Mouse (Mus musculus) left cerebral cortex, postnatal 10 days (tissue): ENCODE results near the gene Gm20388. TPM values are rescaled to one million over a fixed set of nuclear protein-coding genes. Genes with fewer than 3 reads are reported as not detected.

Experiments
- DNase-seq, 2 experiments: peaks; one replicate each; pipeline ENCODE4 v3.0.0; 2021 to 2022; ENCODE audit warnings: low spot score in 2 of 2, mixed read lengths in 1 of 2; ENCODE audit errors: extremely low spot score in 1 of 2
- intact Hi-C: fragments of 180-260 bp; cut with DNase I; formaldehyde crosslinking; loops from one replicate; pipeline ENCODE4 v1.15.1; 2025
- total RNA-seq, 2 experiments: library from RNA; stranded (reverse); gene quantifications; 2 replicates each; pipeline ENCODE4 v1.2.3; 2021

Gene Gm20388
- total RNA-seq, 2 experiments from 2014 or later: 4.4 to 9.0 TPM

- intact Hi-C loops: no loop called here
Observed at GRCm38 (mm10) chr8:120507290-120507689, 596.6 kb downstream of the Gm20388 start.

DNA sequence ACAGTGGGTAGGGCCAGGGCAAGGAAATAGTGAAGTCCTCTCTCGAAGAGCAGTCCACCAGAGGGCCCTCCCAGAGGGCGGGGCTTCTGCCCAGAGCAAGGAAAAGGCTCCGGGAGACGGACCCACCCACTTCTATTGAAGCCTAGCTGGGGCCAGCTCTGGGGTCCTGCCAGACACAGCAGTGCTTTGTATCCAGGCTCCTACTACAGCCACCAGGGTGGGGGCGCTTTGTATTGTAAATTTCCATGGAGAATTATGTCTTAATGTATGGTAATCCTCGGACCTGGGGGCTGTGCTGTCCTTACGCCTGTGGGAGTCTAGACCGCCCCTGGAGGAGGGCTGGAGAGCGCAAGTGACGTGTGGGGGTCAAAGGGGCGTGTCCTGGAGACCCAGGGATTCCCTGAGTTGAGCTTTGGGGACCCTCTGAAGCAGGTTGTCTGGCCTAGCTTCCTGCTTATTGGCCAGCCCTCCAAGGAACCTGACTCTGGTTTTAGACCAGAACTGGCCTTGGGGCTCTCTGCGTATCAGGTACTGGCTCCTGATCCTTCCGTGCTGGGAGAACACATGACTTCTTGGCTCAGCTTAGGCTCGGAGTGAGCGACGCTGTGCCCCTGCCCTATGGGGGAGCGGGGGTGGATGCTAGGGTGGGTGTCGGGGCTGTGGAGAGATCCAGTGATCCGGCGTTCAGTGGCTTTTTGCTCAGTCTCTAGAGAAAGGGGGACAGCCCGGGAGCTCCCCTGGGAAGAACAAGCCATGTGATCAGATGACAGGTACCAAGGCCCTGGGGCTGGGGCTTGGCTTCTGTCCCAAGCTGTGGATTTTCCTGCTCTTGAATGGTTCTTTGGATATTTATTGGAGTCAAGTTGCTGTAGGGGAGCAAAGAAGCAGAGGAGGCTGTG lies 598.7 kb downstream of the Gm20388 start:
- intact Hi-C loops: no loop called here
- peak in 1 of 2 experiments; percentile 72 for DNase-seq

More at GRCm38 (mm10) chr8:120507290-120507689, 596.6 kb downstream of the Gm20388 start:
- DNase-seq: no peak

GRCm38 (mm10) chr8:120510035-120510416 lies 599.4 kb downstream of the Gm20388 start:
- intact Hi-C loops: no loop called here
- no peak for DNase-seq

DNA sequence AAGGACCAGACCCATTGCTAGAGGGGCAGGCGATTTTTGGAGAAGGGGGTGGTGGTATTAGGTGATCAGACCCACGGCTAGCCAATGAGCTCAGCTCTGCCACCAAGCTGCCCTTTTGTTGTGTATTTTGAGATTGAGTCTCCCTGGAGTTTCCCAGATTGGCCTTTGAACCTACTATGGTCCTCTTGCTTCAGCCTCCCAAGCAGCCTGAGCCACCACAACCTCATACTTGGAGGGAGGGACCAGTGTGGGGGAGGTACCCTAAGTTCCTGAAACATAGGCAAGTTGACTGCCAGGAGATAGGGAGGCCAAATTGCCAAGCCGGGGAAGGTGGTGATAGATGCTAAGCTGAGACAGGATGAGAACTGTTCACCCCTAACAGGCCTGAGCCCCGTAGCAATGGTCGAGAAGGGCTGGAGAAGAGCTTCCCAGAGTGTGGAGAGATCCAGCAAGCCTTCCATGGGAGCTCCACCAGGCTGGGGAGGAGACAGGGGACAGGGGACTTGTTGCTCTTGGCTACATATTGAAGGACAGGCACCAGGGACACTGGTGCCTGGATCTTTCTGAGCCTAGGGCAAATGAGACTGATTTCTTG lies 600.3 kb downstream of the Gm20388 start:
- intact Hi-C loops: no loop called here
- DNase-seq: no peak

DNA sequence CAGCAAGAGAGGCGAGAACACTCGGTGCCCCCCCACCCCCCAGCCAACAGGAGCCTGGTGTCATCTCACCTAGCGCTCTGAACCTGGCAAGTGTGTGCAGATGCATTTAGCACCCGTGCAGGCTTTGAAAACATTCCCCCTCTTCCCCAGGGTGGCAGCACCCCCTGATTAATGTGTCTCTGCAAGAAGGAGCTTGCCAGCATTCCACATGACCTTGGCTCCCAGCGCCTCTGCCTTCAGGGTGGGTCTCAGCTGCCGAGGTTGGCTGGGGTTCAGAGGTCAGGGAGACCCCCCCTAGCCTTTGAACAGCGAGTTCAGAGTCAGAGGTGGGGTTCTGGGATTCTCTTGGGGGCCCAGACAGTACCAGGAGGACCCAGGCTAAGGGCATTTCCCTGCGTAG lies 601.1 kb downstream of the Gm20388 start:
- DNase-seq: no peak
- intact Hi-C loops: no loop called here

DNA sequence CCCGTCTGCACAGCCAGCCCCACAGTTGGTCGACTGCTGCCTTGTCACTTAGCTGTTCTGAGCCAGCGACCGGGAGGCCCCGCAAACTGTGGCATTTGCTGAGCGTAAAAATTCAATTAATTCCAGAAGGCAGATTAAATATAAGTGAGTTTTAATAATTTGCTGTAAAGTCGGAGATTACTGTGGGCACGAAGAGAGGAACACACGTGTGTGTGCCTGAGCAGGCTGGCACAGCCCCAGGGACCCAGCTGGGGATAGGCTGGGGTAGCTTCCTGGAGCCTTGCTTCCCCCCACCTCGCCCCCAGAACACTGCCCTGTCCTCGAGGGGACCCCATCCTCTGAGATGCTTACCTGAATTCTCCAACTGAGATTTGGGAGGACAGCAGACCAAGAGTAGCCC lies 601.7 kb downstream of the Gm20388 start:
- intact Hi-C loops: no loop called here
- DNase-seq: no peak

DNA sequence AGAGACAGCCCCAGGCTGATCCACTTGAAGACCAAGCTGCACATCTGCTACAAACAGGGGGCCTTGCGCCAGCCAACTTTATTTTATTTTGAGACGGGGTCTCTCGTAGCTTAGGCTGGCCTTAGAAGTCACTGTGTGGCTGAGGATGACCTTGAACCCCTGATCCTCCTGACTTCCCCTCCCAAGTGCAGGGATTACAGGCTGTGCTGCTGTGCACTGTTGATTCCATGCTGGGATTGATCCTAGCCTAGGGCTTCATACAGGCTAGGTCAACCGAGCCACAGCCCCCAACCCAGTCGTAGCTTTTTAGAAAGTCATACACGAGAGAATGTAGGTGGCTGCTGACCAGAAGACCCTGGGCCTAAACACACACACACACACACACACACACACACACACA lies 602.5 kb downstream of the Gm20388 start:
- DNase-seq: no peak
- intact Hi-C loops: no loop called here

DNA sequence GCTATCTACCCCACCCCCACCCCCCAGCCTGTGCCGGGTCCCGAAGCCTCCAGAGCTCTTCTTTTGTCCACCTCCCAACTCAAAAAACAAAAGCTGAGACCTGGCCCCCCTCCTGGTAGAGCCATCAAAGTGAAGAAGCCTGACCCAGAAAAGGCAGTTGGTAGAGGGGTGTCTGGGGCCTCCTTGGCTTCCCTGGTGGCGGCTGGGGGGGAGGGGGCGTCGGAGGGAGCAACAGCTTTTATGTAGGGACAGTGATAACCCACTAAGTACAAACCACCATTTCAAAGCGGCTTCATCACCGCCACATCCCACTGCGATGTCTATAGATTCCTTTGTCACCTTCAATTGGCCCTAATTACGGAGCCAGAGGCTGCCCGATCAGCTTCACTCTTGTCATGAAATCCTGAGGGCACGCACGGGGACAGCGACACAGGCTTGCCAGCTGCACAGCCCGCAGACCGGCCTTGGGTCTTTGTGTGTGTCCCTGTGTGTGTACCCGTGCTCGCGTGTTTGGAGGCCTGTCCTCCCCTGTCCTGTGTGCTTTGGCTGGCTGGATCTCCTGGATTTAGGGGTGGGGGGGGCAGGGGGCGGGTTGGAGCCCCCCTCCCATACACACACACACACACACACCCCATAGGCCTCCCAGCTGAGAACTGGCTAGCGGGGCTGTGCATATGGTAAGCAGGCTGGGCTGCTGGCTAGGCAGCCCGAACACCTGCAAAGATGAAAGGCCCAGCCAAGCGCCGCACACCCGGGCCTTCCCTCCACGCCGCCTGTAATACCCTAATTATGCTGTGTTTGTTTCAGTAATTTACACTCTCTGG lies 603.2 kb downstream of the Gm20388 start:
- DNase-seq: no peak
- intact Hi-C loops: no loop called here

DNA sequence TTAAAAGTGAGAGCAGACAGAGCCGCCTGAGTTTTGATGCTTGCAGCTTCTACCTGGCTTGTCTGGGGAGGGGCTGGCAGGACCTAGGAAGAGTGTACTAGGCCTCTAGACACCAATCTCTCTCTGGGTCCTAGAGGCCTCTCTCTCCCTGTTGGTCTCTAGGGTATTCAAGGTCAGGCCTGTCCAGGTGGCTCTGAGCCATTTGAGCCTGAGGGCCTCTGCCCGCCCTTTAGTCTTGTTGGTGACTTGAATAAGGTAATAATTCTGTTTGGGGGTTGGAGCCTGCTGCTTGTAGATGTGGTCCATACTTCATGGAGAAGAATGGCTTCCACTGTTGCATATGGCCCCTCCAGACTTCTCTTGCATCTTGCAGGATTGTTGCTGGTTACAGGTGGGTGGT lies 604.6 kb downstream of the Gm20388 start:
- intact Hi-C loops: no loop called here
- no peak for DNase-seq

- DNase-seq: no peak
- intact Hi-C loops: no loop called here
Observed at GRCm38 (mm10) chr8:120515650-120516049, 605.0 kb downstream of the Gm20388 start.

DNA sequence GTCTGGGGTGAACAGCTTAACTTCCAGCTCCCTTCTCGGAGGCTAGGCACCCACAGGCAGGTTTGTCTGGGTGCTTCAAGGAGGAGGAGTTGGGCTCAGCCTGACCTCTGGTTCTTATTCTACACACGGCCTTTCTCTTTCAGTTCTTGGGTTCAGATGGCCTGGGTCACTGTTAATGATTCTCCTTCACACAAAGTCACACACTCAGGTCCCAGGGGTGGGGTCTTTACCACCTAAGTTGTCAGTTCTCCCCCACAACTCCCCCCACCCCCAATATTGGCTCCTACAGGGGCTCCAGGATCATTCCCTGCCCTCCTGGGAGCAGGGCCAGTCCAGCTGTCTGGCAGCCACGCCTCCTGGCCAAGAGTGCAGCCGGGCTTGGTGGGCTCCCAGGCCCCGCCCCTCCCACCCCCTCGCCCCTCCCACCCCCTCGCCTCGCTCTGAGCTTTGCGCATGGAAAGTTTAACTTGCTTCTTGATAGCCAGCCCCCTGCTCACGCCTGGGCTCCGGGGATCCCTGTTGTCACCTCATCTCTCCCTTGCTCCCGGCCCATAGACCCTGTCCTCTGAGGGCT lies 605.6 kb downstream of the Gm20388 start:
- intact Hi-C loops: no loop called here
- DNase-seq: no peak

DNA sequence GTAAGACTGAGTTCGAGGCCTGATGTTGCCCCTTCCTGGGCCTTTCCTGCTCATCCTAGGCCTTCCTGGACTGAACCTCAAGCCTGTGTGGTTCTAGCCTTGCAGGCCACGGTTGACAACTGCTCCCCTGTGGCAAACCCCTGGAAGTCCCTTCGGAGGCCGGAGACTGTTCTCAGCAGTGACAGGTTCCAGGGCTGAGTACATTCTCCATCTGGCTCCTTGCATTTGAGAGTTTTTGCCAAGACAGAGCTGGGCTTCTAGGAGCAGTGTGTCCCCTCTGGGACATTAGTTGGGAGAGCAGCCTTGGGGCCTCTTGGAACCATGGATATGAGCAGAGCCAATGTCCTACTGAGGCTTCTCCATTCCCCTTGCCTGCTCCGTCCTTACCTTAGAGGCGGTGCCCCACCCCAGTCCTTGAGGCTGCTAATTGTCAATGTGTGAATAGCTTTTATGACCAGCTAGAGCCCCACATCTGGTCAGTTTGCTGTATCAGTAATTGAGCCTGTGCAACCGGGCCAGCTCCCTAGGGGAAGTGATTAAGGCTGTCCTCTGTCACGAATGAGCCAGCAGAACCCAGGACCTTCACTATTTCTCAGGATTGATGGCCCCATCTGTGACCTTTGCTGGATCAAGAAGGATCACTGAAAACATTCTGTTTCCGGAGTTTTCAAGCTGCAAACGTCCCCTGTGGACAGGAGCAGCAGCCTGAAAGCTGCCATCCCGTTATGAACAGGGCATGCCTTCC lies 607.2 kb downstream of the Gm20388 start:
- intact Hi-C loops: no loop called here
- no peak for DNase-seq

GRCm38 (mm10) chr8:120518736-120519534 lies 608.3 kb downstream of the Gm20388 start:
- intact Hi-C loops: no loop called here
- DNase-seq: no peak

GRCm38 (mm10) chr8:120520287-120520686 lies 609.6 kb downstream of the Gm20388 start:
- no peak for DNase-seq
- intact Hi-C loops: no loop called here

- intact Hi-C loops: no loop called here
- DNase-seq: no peak
Observed at GRCm38 (mm10) chr8:120520707-120521590, 610.3 kb downstream of the Gm20388 start.

DNA sequence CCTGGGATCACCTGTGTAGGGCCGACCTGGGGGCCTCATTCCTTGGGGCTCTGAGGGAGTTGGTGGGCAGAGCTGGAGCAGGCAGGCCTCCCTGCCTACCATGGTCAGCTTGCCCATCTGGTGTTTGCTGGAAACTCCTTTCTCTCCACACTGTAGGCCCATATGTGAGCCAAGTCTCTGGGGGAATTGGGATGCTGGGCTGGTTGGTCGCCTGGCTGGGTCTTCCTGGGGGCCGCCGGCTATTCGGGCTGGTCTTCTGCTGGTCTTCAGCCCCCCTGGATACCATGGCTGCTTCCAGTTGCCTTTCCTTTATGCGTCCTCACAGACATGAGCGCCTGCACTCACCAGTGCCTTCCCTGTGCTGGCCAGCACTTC lies 610.9 kb downstream of the Gm20388 start:
- intact Hi-C loops: no loop called here

DNA sequence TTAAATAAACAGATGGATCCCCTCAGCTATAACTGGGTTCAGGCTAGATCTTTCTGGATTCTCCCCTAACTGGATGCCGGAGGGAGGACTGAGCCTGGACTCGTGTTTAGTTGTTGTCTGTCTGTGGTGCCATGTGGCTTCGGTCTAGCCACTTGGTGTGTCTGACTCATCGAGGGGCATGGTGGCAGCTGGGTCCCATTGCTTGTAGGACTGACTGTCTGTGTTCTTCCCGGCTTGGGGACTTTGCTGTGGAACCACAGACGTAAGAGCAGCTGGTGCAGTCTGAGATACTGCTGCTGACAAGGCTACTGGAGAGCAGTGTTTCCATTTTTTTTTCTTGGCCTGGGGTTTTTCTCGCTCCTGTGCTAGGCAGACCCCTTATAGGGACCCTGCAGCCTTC lies 613.0 kb downstream of the Gm20388 start:
- no peak for DNase-seq
- intact Hi-C loops: no loop called here

More for the DNA sequence above, 610.9 kb downstream of the Gm20388 start:
- no peak for DNase-seq
